Mouse (Mus musculus) lung, adult 2 months (tissue): ENCODE measurements at regions not wholly inside any gene's neighbourhood (a gene's known extent, or its start where the extent isn't known, plus 50 kb on each side); places are given as distances from the start of the nearest gene placed in this dataset.

Experiments
- CTCF ChIP-seq: fragments of 200-500 bp; IDR thresholded peaks from 2 replicates; pipeline ENCODE4 v1.5.1; 2011; ENCODE audit warnings: mild to moderate bottlenecking, low read length, control low read depth; ENCODE audit not compliant: insufficient read depth
- POLR2A ChIP-seq: fragments of 200-500 bp; IDR thresholded peaks from 2 replicates; pipeline ENCODE4 v1.6.1; 2011; ENCODE audit warnings: low read depth, mild to moderate bottlenecking, control low read depth, low read length, borderline replicate concordance; ENCODE audit errors: extremely low read depth

DNA sequence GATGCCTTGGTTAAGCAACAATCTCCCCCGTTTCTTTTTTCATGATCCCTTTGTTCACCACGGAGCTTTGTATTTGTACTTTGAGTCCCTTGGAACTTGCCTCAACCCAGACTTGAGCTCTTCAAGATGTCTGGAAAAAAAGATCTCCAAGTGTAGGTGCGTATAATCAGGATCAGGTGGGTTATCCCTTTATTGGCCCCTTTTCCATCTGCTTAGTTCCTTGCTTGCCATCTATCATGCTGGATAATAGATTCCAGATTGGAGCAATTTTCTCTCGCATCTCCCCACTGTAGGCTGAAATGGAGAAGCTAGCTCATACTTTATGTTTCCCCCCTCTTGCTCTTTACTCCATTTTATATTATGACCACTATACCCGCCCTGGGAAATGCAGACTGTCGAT is 474.5 kb upstream of the Rgma start:
- TF ChIP-seq CTCF (no peak), POLR2A (no peak)
